Mouse (Mus musculus) stomach, embryonic 14.5 days (tissue): ENCODE data around the gene Bst2. TPM values are rescaled to one million over a fixed set of nuclear protein-coding genes. Genes with fewer than 3 reads are reported as not detected.
A peak's percentile ranks its signal among the peaks of the same experiment; 100 is the strongest.
"Not testable (repeated sequence)": the region's sequence is repeated elsewhere in the genome, so short reads cannot be mapped to it uniquely, and the experiment has no call there.

Source experiments
- ATAC-seq: fragments of 200-750 bp; cut with Nextera tagmentation; 2 replicates; pipeline ENCODE4 v1.8.0; 2017; ENCODE audit warnings: low read depth, moderate TSS enrichment; ENCODE audit not compliant: insufficient number of reproducible peaks, insufficient read depth, low FRiP score
- H3K27ac ChIP-seq: fragments of 300-500 bp; sonication (generic); 2 replicates; pipeline ENCODE4 v1.5.1; 2014; ENCODE audit warnings: mild to moderate bottlenecking, low read length, moderate library complexity, mixed read lengths
- H3K27me3 ChIP-seq: fragments of 300-500 bp; sonication (generic); 2 replicates; pipeline ENCODE4 v1.6.1; 2014; ENCODE audit warnings: low read length, control low read depth, mixed read lengths; ENCODE audit not compliant: control insufficient read depth, insufficient read depth
- H3K36me3 ChIP-seq: fragments of 300-500 bp; sonication (generic); 2 replicates; pipeline ENCODE4 v1.6.1; 2014; ENCODE audit warnings: mild to moderate bottlenecking, control low read depth, low read length, moderate library complexity, mixed read lengths; ENCODE audit not compliant: control insufficient read depth, insufficient read depth
- H3K4me1 ChIP-seq: fragments of 300-500 bp; sonication (generic); 2 replicates; pipeline ENCODE4 v1.6.1; 2014; ENCODE audit warnings: low read length, control low read depth, mixed read lengths; ENCODE audit not compliant: control insufficient read depth, insufficient read depth
- H3K4me2 ChIP-seq: fragments of 300-500 bp; sonication (generic); replicated peaks from 2 replicates; pipeline ENCODE4 v1.6.1; 2014; ENCODE audit warnings: low read depth, low read length, control low read depth
- H3K4me3 ChIP-seq: fragments of 300-500 bp; sonication (generic); 2 replicates; pipeline ENCODE4 v1.5.1; 2014; ENCODE audit warnings: low read depth, low read length, control low read depth
- H3K9ac ChIP-seq: fragments of 300-500 bp; sonication (generic); replicated peaks from 2 replicates; pipeline ENCODE4 v1.6.1; 2014; ENCODE audit warnings: low read depth, mild to moderate bottlenecking, control low read depth, low read length, moderate library complexity, mixed read lengths
- H3K9me3 ChIP-seq: fragments of 300-500 bp; sonication (generic); 2 replicates; pipeline ENCODE4 v1.6.1; 2016; ENCODE audit warnings: low read depth, low read length, control low read depth; ENCODE audit not compliant: control insufficient read depth
- WGBS: fragments of 180-500 bp; shearing (Covaris S2); extraction: QIAGEN DNeasy Blood & Tissue Kit; methylation state at CpG from one replicate; pipeline ENCODE4 v1.1.7; 2014; 5-methylcytosine and 5-hydroxymethylcytosine counted together
- polyA plus RNA-seq: library from polyadenylated mRNA; unstranded; fragments of >200 nt; fragmentation: Nextera tagmentation; extraction: Ambion mirVana; gene quantifications from 2 replicates; pipeline ENCODE4 v1.2.1, GENCODE M21; 2014

Bst2 gene
- polyA plus RNA-seq, 1 experiment from 2014 or later: 7.6 TPM

DNA sequence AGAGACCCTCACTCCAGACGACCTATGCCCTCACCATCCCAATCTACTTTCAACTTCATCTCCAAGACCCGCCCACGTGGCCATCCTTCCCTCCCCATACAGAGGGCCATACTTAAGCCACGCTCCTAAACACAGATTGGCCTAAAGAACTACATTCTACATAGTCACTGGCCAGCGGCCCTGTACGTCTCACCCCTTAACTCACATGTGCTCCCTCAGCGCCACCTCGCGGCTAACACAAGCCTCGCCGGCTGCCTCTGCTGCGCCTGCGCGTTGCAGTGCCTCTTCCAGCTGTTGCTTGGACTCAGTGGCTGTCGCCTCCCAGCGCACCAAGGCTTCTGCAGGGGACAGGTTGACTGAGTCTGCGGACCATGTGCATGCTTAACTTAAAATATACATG is 15.6 kb downstream of the Bst2 start:
- H3K4me2 ChIP-seq: no peak overlapping the region
- H3K4me3 ChIP-seq: no peak overlapping the region
- H3K27ac ChIP-seq: no peak overlapping the region
- no peak overlapping the region for H3K9ac ChIP-seq
- peaks cover 10% of the 10 kb centered on the region; the same call in 1 of the 2 replicates for H3K4me1 ChIP-seq
- H3K9me3 ChIP-seq: no peaks in the 10 kb centered on the region
- ATAC-seq: peak; percentile 78; the same call in 1 of the 2 replicates
- WGBS: 4% methylated on average over 17 of the region's 17 CpGs
- no peaks in the 10 kb centered on the region for H3K36me3 ChIP-seq
- H3K27me3 ChIP-seq: 0 out of 2 replicates have a peak, but pooled peaks cover 12% of the 10 kb centered on the region

DNA sequence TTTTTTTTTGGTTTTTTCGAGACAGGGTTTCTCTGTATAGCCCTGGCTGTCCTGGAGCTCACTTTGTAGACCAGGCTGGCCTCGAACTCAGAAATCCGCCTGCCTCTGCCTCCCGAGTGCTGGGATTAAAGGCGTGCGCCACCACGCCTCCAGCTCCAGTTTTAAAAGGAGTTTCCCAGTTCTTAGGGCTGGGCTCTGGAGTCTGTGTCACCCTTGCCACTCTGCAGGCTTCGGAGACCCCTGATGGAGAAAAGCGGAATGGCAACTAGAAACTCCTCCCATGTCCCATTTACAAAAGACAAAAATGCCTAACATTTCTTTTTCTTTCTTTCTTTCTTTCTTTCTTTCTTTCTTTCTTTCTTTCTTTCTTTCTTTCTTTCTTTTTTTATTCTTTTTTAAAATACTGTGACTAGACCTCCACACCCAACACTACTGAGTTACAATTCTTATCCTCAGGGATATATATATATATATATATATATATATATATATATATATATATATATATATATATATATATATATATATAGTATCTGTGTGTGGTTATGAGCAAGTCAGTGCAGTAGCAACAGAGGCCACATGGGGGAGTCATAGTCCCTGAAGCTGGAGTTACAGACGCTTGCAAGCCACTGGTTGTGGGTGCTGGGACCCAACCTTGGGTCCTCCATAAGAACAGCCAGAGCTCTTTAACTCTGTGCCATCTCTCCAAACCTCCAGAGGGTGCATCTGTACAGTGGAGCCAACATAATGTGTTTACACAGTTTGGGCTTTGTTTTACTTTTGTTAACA is 18.0 kb downstream of the Bst2 start:
- not testable (repeated sequence) for H3K27ac ChIP-seq, H3K9ac ChIP-seq, H3K4me1 ChIP-seq, H3K9me3 ChIP-seq, ATAC-seq, H3K27me3 ChIP-seq, H3K4me2 ChIP-seq, H3K36me3 ChIP-seq, H3K4me3 ChIP-seq
- WGBS: 42% methylated on average over 9 of the region's 10 CpGs

DNA sequence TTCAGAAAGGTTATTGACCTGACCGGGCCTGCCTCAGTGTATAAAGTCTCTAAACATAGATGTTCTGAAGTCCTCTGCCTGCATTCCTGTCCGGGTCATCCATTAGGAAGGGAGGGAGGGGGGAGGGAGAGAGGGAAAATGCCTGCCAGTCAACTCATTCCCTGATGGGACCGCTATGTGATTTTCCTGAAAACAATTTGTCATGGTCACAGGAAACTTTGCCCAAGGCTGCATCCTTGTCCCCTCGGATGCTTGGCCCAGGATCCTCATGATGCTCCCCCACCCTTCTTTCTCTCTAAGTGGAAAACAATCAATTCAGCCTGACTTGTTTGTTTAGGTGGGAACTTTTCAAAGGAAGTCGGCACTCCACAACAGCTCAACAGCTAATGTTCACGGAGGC is 20.5 kb downstream of the Bst2 start:
- Histone ChIP-seq H3K36me3 (no peaks in the 10 kb centered on the region), H3K9ac (no peak overlapping the region), H3K4me2 (no peak overlapping the region), H3K27me3 (no peaks in the 10 kb centered on the region), H3K4me3 (no peak overlapping the region), H3K27ac (no peak overlapping the region), H3K4me1 (no peaks in the 10 kb centered on the region), H3K9me3 (no peaks in the 10 kb centered on the region)
- WGBS: 7% methylated on average over 6 of the region's 6 CpGs
- no peak for ATAC-seq

DNA sequence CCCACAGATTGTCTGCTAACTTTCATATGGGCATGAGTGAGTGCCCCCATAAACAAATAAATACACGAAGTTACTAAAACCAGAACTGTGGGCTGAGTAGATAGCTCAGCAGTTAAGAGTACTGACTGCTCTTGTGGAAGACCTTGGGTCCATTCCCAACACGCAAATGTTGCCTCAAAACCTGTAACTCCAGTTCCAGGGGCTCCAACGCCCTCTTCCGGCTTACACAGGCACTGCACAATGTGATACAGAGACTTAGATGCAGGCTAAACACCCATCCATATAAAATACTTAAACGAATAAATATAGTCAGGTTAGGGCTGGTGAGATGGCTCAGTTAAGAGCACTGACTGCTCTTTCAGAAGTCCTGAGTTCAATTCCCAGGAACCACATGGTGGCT is 22.2 kb downstream of the Bst2 start:
- 69% methylated on average over 5 of the region's 5 CpGs for WGBS
- H3K27me3 ChIP-seq: no peaks in the 10 kb centered on the region
- no peaks in the 10 kb centered on the region for H3K36me3 ChIP-seq
- no peaks in the 10 kb centered on the region for H3K4me1 ChIP-seq
- H3K9ac ChIP-seq: no peak overlapping the region
- H3K4me3 ChIP-seq: no peak overlapping the region
- H3K4me2 ChIP-seq: no peak overlapping the region
- no peak overlapping the region for H3K27ac ChIP-seq
- ATAC-seq: no peak
- no peaks in the 10 kb centered on the region for H3K9me3 ChIP-seq

DNA sequence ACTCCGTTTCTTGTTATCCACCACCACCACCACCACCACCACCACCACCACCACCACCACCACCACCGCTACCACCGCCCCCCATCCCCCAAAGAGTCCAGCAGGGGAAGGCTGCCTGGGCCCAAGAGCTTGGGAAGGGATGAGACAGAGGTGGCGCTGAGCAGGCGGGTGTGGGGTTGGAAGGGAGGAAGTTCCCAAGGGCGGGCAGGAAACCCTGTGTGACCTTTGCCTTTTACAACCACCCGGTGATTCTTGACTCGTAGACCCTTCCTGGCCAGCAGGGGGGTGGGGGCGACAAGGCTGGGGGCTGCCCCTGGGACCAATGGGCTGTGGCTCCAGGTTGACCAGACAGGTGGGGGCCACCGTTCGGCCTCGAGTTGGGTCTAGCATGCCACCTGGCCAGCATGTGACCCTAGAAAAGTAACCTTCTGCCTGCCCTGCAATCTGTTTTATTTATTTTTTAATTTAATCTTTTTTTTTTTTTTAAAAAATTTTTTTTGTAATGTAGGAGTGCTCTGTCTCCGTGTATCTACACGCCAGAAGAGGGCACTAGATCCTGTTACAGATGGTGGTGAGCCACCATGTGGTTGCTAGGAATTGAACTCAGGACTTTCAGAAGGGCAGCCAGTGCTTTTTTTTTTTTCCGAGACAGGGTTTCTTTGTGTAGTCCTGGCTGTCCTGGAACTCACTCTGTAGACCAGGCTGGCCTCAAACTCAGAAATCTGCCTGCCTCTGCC is 24.1 kb downstream of the Bst2 start:
- no peak overlapping the region for H3K9ac ChIP-seq
- H3K9me3 ChIP-seq: no peaks in the 10 kb centered on the region
- no peaks in the 10 kb centered on the region for H3K4me1 ChIP-seq
- no peak for ATAC-seq
- peaks cover 2% of the 10 kb centered on the region for H3K27me3 ChIP-seq
- H3K4me2 ChIP-seq: no peak overlapping the region
- no peak overlapping the region for H3K27ac ChIP-seq
- 72% methylated on average over 15 of the region's 15 CpGs for WGBS
- H3K36me3 ChIP-seq: no peaks in the 10 kb centered on the region
- no peak overlapping the region for H3K4me3 ChIP-seq

DNA sequence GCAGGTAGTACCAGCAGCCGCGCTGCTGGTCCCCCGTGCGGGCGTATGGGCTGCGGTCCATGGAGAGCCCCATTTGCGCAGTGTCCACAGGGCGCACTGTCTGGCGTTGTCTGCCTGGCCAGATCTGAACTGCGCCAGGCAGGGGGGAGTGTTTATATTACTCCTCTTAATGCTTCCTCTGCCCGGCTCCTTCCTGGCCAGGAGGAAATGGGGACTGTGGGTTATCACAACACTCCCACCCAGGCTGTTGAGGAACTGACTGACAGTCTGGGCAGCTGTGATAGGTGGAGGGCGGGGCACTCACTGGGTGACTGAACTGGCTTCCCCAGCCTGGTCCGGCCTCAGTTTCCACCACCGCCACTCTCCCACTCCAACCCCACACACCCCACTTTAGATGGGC is 25.6 kb downstream of the Bst2 start, which contains the start of gene Plvap:
TSS of gene Plvap (minus strand) at position 109 of the 400 bp plus-strand sequence.
- Histone ChIP-seq H3K9ac (no peak within 1 kb of the TSS), H3K4me1 (no peaks in the 10 kb centered on the region), H3K27me3 (peaks cover 16% of the 10 kb centered on the region), H3K4me3 (peak within 1 kb of the TSS; percentile 8; the same call in 1 of the 2 replicates), H3K9me3 (no peaks in the 10 kb centered on the region), H3K4me2 (no peak within 1 kb of the TSS), H3K36me3 (no peaks in the 10 kb centered on the region), H3K27ac (no peak within 1 kb of the TSS)
- 26% methylated on average over 14 of the region's 14 CpGs for WGBS
- ATAC-seq: no peak

DNA sequence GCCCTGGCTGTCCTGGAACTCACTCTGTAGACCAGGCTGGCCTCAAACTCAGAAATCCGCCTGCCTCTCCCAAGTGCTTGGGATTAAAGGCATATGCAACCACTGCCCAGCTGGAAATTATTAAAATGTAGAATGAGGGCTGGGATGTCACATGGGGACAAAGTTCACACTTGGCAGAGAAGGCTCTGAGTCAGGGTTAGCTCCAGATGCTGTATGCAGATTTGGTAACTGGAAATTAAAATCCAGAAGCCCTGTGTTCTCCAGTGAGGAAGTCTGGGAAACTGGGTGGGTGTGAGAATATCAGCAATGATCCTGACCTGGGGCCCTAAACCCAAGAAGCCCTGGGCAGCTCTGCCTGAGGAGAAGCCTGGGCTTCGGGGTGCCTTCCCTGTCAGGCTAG is 27.9 kb downstream of the Bst2 start:
- no peak overlapping the region for H3K4me3 ChIP-seq
- no peaks in the 10 kb centered on the region for H3K4me1 ChIP-seq
- H3K4me2 ChIP-seq: 0 out of 2 replicates have a peak overlapping the region, but pooled peaks have one; percentile 20
- ATAC-seq: no peak
- WGBS: 71% methylated on average over 2 of the region's 2 CpGs
- no peak overlapping the region for H3K27ac ChIP-seq
- H3K27me3 ChIP-seq: peaks cover 22% of the 10 kb centered on the region
- H3K9ac ChIP-seq: no peak overlapping the region
- H3K36me3 ChIP-seq: no peaks in the 10 kb centered on the region
- H3K9me3 ChIP-seq: no peaks in the 10 kb centered on the region

DNA sequence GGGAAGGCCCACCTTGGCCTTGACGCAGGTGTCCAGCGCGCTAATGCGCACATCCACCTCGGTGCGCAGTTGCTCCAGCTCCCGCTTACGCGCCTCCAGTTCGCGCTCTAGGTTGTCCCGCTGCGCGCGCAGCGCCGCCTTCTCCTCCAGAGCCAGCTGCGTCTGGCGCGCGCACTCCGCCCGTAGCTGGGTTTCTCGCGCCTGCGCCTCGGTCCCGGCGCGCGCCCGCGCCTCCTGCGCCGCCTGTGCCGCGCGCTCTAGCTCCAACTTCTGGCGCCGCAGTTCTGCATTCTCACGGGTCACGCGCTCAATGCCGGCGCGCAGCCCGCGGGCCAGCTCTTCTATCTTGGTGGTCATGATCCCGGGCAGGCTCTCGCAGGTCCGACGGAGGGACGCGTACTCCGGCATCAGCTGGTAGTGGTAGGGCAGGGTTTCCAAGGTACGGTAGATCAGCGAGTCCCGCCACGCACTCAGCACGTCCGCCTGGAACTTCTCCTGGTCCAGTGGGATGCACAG is 29.6 kb downstream of the Bst2 start:
- 0 out of 2 replicates have a peak overlapping the region, but pooled peaks have one; percentile 11 for H3K9ac ChIP-seq
- H3K27me3 ChIP-seq: peaks cover 22% of the 10 kb centered on the region
- H3K9me3 ChIP-seq: no peaks in the 10 kb centered on the region
- no peaks in the 10 kb centered on the region for H3K36me3 ChIP-seq
- under 1% methylated on average over 61 of the region's 61 CpGs for WGBS
- H3K4me3 ChIP-seq: peak overlapping the region; percentile 40
- H3K4me2 ChIP-seq: peak overlapping the region; percentile 61
- H3K4me1 ChIP-seq: no peaks in the 10 kb centered on the region
- ATAC-seq: peak; percentile 74; the same call in 1 of the 2 replicates
- no peak overlapping the region for H3K27ac ChIP-seq
